Mouse (Mus musculus): ENCODE measurements at regions not wholly inside any gene's neighbourhood (a gene's known extent, or its start where the extent isn't known, plus 50 kb on each side); places are given as distances from the start of the nearest gene placed in this dataset.

GRCm38 (mm10) chr17:84067102-84067501 is 120.6 kb downstream of the Zfp36l2 start:
- TF ChIP-seq CTCF (conservative IDR thresholded peaks at IDR 0.05; ENCODE audit: insufficient read depth, insufficient read length, low read depth, low read length): no peak
- no peak for TF ChIP-seq POLR2A (IDR thresholded peaks at IDR 0.05; ENCODE audit: low read depth, low read length)
